Mouse (Mus musculus) testis, adult 2 months (tissue): ENCODE data around the gene Eif2b3.

Experiments used
- CTCF ChIP-seq: fragments of 200-500 bp; IDR thresholded peaks from 2 replicates; pipeline ENCODE4 v1.5.1; 2012; ENCODE audit warnings: low read depth, mild to moderate bottlenecking, inconsistent platforms, low read length, moderate library complexity; ENCODE audit not compliant: control insufficient read depth, insufficient read depth, insufficient replicate concordance
- POLR2A ChIP-seq: fragments of 200-500 bp; IDR thresholded peaks from 2 replicates; pipeline ENCODE4 v1.6.1; 2012; ENCODE audit warnings: low read depth, mild to moderate bottlenecking, inconsistent platforms, low read length, moderate library complexity; ENCODE audit not compliant: control insufficient read depth

- TF ChIP-seq CTCF (peak; percentile 56; the same call in 1 of the 2 replicates), POLR2A (peak; percentile 85)
Measured at GRCm38 (mm10) chr4:117120445-117121414, 101.5 kb downstream of the Eif2b3 start.
